Mouse (Mus musculus): ENCODE data around the gene Hist1h2ab.

DNA sequence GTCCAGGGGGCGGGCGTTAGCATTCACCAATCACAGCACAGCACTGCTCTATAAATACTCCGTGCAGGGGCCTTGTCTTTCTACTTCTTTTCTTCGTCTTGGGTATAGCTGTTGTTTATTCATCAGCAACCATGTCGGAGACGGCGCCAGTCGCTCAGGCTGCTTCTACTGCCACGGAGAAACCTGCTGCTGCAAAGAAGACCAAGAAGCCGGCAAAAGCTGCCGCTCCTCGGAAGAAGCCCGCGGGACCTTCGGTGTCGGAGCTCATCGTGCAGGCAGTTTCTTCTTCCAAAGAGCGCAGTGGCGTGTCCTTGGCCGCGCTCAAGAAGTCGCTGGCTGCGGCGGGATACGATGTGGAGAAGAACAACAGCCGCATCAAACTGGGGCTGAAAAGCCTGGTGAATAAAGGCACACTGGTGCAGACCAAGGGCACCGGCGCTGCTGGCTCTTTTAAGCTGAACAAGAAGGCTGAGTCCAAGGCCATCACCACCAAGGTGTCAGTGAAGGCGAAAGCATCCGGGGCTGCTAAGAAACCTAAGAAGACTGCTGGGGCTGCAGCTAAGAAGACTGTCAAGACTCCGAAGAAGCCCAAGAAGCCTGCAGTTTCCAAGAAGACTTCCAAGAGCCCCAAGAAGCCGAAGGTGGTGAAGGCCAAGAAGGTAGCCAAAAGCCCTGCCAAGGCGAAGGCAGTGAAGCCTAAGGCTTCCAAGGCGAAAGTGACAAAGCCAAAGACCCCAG, 12.8 kb downstream of the Hist1h2ab start, which contains the start of gene Hist1h1a:
- no peak for TF ChIP-seq CTCF (conservative IDR thresholded peaks at IDR 0.05; ENCODE audit: insufficient read depth, insufficient read length, low read depth, low read length)
- TF ChIP-seq POLR2A (IDR thresholded peaks at IDR 0.05; ENCODE audit: low read depth, low read length): peak; percentile 31

Data from kidney, adult 2 months (tissue).